Mouse (Mus musculus): ENCODE results near the gene Mtf1.

GRCm38 (mm10) chr4:124860446-124860845, 58.5 kb downstream of the Mtf1 start:
- TF ChIP-seq CTCF (IDR thresholded peaks at IDR 0.05; ENCODE audit: extremely low read depth, insufficient read depth, insufficient read length, insufficient replicate concordance): no peak
- TF ChIP-seq POLR2A (IDR thresholded peaks at IDR 0.05; ENCODE audit: low read depth, low read length): no peak
